Mouse (Mus musculus) ES-E14 (cell line): ENCODE results near the gene Hoxb3.

Experiments used
- CHD2 ChIP-seq: IDR thresholded peaks from 2 replicates; pipeline ENCODE4 v1.6.1; 2014; ENCODE audit warnings: mild to moderate bottlenecking, low read depth, low read length, inconsistent platforms
- HCFC1 ChIP-seq: IDR thresholded peaks from 2 replicates; pipeline ENCODE4 v1.6.1; 2012; ENCODE audit warnings: low read length, inconsistent platforms, borderline replicate concordance; ENCODE audit not compliant: insufficient read depth
- ZNF384 ChIP-seq: IDR thresholded peaks from 2 replicates; pipeline ENCODE4 v1.6.1; 2012; ENCODE audit warnings: low read depth, low read length, inconsistent platforms

DNA sequence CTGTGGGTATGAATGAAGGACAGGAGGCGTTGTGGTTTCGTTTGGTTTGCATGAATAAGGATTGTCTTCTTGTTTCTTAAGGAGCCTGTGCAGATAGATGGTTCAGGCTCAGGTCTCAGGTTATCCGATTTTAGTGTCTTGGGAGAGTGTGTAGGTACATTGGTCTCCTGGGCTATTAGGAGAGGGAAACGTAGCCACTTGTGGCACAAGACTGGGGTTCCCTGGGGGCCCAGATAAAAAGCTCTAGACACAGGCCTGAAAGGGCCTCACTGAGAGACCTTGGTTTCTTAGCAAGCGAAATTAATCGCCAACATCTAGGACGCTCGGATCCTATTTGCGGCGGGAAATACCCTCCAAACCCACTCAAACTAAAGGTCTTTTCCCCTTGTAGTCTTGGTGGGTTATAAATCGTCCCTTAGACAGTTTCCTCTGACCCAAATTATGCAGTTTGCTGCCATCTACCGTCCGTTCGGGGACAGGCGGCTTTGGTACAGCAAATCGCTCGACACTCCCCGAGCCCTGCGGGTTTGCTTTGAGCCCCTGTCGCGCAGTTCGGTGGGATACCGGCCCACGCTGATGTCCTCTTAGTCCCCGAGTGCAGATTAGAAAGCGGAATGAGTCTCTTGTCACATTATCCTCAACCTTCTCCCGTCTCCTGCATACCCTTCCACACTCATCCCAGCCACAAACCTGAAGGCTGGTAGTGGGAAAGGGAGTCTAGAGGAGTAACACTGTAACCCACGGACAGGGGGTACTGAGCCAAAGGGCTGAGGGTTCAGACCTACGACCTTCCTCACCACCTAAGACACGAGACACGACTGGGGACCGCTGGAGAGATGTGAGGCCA is 28.7 kb upstream of the Hoxb3 start:
- TF ChIP-seq CHD2: no peak
- TF ChIP-seq ZNF384: no peak
- TF ChIP-seq HCFC1: no peak
